Mouse (Mus musculus) brain, embryonic 14.5 days (tissue): Measurements from ENCODE around the gene Vps26b.

Experiments
- CTCF ChIP-seq: fragments of 200-500 bp; IDR thresholded peaks from 2 replicates; pipeline ENCODE4 v1.5.1; 2012; ENCODE audit warnings: inconsistent platforms, mild to moderate bottlenecking, moderate library complexity, borderline replicate concordance; ENCODE audit not compliant: insufficient read depth, insufficient read length; ENCODE audit errors: extremely low read depth
- POLR2A ChIP-seq: fragments of 200-500 bp; IDR thresholded peaks from 2 replicates; pipeline ENCODE4 v1.6.1; 2012; ENCODE audit warnings: mild to moderate bottlenecking, inconsistent platforms, borderline replicate concordance; ENCODE audit not compliant: poor library complexity, insufficient read depth, insufficient read length, severe bottlenecking; ENCODE audit errors: extremely low read depth

DNA sequence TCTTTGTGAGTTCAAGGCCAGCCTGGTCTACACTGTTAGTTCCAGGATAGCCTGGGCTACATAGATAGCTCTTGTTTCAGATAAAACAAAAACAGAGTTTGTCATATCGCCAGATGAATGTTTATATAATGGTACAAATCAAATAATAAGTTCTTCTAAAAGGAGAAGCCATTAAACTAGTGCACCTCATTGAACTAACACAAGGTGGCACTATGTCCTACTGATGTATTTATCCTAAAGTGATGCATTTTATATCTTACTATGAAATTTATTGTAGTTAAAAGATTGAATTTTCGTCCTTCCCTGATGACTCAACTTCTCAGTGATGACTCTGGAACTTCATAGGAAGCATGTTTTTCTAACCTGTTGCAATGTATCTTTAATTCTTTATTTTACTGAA, 19.6 kb upstream of the Vps26b start:
- no peak for TF ChIP-seq POLR2A
- no peak for TF ChIP-seq CTCF
